In the genomic region with DNA sequence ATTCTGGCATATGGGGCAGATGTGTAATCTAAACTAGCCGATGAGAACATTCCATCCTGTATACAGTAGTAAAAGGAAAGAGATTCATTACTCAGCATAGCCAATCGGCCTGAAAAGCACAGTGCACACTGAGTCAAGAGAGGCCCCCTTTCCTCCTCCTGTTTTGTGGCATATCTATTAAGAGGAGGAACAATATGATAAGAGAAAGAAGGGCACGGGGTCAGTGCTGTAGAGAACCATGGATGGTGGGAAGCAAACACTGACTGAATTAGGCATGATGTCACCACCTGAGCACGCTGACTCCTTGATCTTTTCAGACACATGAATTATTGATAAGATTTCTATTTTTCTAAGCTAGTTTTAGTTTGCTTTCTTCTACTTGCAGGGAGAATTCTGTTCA, we compare ENCODE assay signal across 27 mouse cellular contexts.
"Had no signal": no experiment of that assay in that cellular context is flagged by ENCODE, and none has a peak within 500 bp of the region (broad histone marks: within the 10 kb centered on the region; RNA-seq: fewer than 3 reads in every experiment).

No protein-coding gene starts in this region.

- ATAC-seq: forebrain, embryonic 16.5 days; hindbrain, embryonic 16.5 days; inflammation-experienced regulatory T-cells, adult 6 months; intestine, embryonic 15.5 days; intestine, postnatal 0 days had no signal

- H3K4me2 ChIP-seq: hindbrain, embryonic 12.5 days; hindbrain, embryonic 14.5 days; intestine, embryonic 15.5 days; limb, embryonic 12.5 days; liver, embryonic 11.5 days; liver, embryonic 13.5 days; liver, embryonic 15.5 days had no signal

- DNase-seq: gastrocnemius, adult 2 months; gastrocnemius, postnatal 10 days; gastrocnemius, postnatal 25 days; heart, adult 18-20 months; heart, postnatal 36 days; kidney, adult 18-20 months; kidney, adult 8-10 months; kidney, postnatal 10 days; kidney, postnatal 25 days; kidney, postnatal 4 days; liver; liver, embryonic 13.5 days had no signal

- H3K4me1 ChIP-seq: hindbrain, embryonic 10.5 days; hindbrain, embryonic 12.5 days; intestine, embryonic 15.5 days; limb, embryonic 10.5 days; limb, embryonic 12.5 days; liver, embryonic 13.5 days; liver, embryonic 15.5 days had no signal

- H3K4me3 ChIP-seq: gastrocnemius, adult 2 months; heart, embryonic 10.5 days; hindbrain, embryonic 10.5 days; hindbrain, embryonic 12.5 days; intestine, embryonic 15.5 days; layer of hippocampus, adult 2 months; left cerebral cortex, adult 2 months; limb, embryonic 10.5 days; limb, embryonic 12.5 days; liver, embryonic 13.5 days; liver, embryonic 15.5 days had no signal

- H3K9me3 ChIP-seq: heart, embryonic 10.5 days; hindbrain, embryonic 10.5 days; hindbrain, embryonic 12.5 days; intestine, embryonic 15.5 days; limb, embryonic 10.5 days; limb, embryonic 12.5 days; liver, embryonic 13.5 days; liver, embryonic 15.5 days had no signal

- H3K9ac ChIP-seq: hindbrain, embryonic 12.5 days; hindbrain, embryonic 14.5 days; intestine, embryonic 15.5 days; limb, embryonic 12.5 days; liver, embryonic 13.5 days; liver, embryonic 15.5 days had no signal

- H3K27me3 ChIP-seq: hindbrain, embryonic 12.5 days; intestine, embryonic 15.5 days; limb, embryonic 12.5 days; liver, embryonic 13.5 days; liver, embryonic 15.5 days had no signal

- H3K36me3 ChIP-seq: heart, embryonic 10.5 days; hindbrain, embryonic 10.5 days; hindbrain, embryonic 12.5 days; intestine, embryonic 15.5 days; limb, embryonic 10.5 days; limb, embryonic 12.5 days; liver, embryonic 13.5 days; liver, embryonic 15.5 days had no signal

- H3K27ac ChIP-seq: gastrocnemius, adult 2 months; hindbrain, embryonic 10.5 days; hindbrain, embryonic 12.5 days; hindbrain, embryonic 14.5 days; intestine, embryonic 15.5 days; layer of hippocampus, adult 2 months; left cerebral cortex, adult 2 months; limb, embryonic 10.5 days; limb, embryonic 12.5 days; liver, embryonic 13.5 days; liver, embryonic 15.5 days had no signal
